Mouse (Mus musculus): ENCODE data around the gene Rpl7a.

- TF ChIP-seq CTCF (IDR thresholded peaks at IDR 0.05; ENCODE audit: low read depth) (no peak), EP300 (IDR thresholded peaks at IDR 0.05; ENCODE audit: low read depth) (peak; percentile 24; the same call in 1 of the 2 replicates)
Measured at GRCm38 (mm10) chr2:26902467-26903220, 7.9 kb upstream of the Rpl7a start, which contains the start of gene Surf6.

Measured in heart, postnatal 0 days (tissue).